Mouse (Mus musculus) left cerebral cortex, postnatal 14 days (tissue): ENCODE results near the gene Ptk6. TPM values are rescaled to one million over a fixed set of nuclear protein-coding genes. Genes with fewer than 3 reads are reported as not detected.

Experiments
- DNase-seq, 2 experiments: peaks; one replicate each; pipeline ENCODE4 v3.0.0; 2021 to 2022; ENCODE audit warnings: low spot score in 2 of 2, mixed read lengths in 1 of 2
- intact Hi-C: fragments of 180-260 bp; cut with DNase I; formaldehyde crosslinking; loops from one replicate; pipeline ENCODE4 v1.15.1; 2025
- total RNA-seq, 2 experiments: library from RNA; stranded (reverse); gene quantifications; 2 replicates each; pipeline ENCODE4 v1.2.3; 2021

Gene Ptk6
- total RNA-seq, 2 experiments from 2014 or later = 0.08 TPM; not detected in 1

DNA sequence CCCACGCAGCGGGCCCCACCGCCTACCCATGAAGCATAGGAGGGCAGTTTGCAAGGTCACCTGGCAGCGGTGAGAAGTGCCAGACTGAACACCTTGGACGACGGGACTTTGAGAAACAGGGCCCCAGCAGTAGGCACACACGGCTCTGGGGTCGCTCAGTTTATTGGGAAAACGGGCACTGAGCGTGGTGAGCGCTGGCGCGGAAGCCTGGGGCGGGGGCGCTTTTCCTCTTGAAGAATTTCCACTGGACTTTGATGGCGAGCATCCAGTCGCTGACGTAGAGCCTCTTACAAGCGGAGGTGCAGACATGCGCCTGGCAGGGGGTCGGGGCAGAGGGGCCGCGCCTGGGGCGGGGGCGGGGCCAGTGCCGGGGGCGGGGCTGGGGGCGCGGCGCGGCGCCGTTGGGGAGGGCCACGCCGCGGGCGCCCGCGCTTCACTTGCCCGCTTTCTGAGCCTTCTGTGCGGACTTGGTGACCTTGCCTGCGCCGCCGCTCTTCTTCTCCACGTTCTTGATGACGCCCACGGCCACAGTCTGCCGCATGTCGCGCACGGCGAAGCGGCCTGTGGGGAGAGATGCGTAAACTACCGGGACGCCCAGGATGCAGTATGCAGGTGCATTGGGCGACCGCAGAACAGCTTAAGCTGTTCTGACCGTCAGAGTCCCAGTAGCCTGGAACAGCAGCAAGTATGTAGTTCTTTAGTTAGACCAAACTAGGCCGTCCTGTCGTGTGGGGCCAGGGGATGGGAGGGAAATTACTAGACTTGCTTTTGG, 54.9 kb downstream of the Ptk6 start:
- intact Hi-C loops = no loop called here
- peak in 1 of 2 experiments; percentile 29 for DNase-seq

DNA sequence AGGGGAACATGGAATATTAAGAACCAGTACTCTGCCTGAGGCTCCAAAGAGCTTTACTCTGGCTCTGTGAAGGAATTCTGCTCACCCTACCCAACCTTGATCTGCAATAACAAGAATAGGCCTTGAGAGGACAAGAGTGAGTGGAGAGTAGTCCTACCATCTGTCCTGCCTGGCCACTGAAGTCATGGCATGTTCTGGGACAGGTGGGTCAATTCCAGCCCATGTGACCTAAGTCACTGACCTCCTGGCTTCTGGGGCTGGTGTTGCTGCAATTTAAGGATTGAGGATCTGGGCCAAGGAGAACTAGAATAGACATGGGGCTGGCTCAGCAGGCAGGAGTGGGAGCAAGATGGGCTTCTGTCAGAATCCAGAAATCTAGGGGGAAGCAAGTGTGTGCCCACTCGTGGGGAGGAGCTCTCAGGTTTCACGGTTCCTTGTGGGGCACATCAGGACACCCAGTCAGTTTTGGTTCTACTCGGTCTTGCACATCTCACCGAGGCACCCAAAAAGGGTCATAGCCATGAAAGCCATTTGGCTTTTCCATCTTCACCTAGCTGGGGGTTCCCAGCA, 55.5 kb downstream of the Ptk6 start:
- no peak for DNase-seq
- intact Hi-C loops = no loop called here

DNA sequence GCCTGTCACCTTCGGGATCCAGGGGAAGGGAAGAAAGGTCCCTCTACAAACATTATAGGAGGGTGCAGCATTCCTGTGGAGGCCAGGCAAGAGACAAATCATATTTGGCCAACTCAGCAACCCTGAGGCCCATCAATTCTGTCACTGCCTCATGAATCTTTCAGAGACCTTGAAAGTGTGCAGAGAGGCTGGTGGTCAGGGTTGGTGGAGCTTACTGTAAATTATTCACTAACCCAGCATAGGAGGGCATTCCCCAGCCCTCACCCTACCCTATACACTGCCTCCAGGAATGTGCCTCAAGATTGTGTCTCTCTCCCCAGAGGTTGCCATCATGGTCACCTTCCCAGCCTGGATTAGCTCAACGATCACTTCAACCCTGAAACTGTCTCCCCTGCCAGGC, 57.9 kb downstream of the Ptk6 start:
- DNase-seq = no peak
- intact Hi-C loops = no loop called here

Other genes with a start within 250 kb of the Ptk6 start
- 10 to 100 TPM; 35.7 to 45.1 TPM for gene Nkain4, start 248.1 kb downstream of the Ptk6 start, total RNA-seq
- gene Arfgap1, start 235.6 kb downstream of the Ptk6 start, total RNA-seq = 100 to 1,000 TPM; 136 to 137 TPM
- gene Col20a1, start 216.3 kb downstream of the Ptk6 start, total RNA-seq = 1 to 10 TPM; 1.6 to 2.4 TPM
- gene Chrna4, start 159.2 kb downstream of the Ptk6 start, total RNA-seq = 10 to 100 TPM; 34.3 to 41.3 TPM
- 100 to 1,000 TPM; 179 to 188 TPM for gene Kcnq2, start 67.5 kb downstream of the Ptk6 start, total RNA-seq
- gene Eef1a2, start 45.8 kb downstream of the Ptk6 start, total RNA-seq = 1,000 to 10,000 TPM; 1,193 to 1,221 TPM
- 100 to 1,000 TPM; 114 to 118 TPM for gene Ppdpf, start 15.5 kb downstream of the Ptk6 start, total RNA-seq
- gene Srms, start 10.4 kb upstream of the Ptk6 start, total RNA-seq = under 1 TPM; 0.30 to 0.35 TPM
- gene Fndc11, start 17.2 kb upstream of the Ptk6 start, total RNA-seq = not detected
- 1 to 10 TPM; 1.8 to 2.1 TPM for gene Helz2, start 39.2 kb upstream of the Ptk6 start, total RNA-seq
- 10 to 100 TPM; 18.3 to 20.0 TPM for gene Gmeb2, start 85.2 kb upstream of the Ptk6 start, total RNA-seq
- gene Stmn3, start 111.7 kb upstream of the Ptk6 start, total RNA-seq = 100 to 1,000 TPM; 839 to 875 TPM
- 10 to 100 TPM; 23.3 to 24.8 TPM for gene Rtel1, start 117.0 kb upstream of the Ptk6 start, total RNA-seq
- gene Zgpat, start 162.1 kb upstream of the Ptk6 start, total RNA-seq = 10 to 100 TPM; 62.1 to 63.3 TPM
- 10 to 100 TPM; 36.4 to 42.5 TPM for gene Arfrp1, start 162.6 kb upstream of the Ptk6 start, total RNA-seq
- 10 to 100 TPM; 31.3 to 35.1 TPM for gene Lime1, start 177.3 kb upstream of the Ptk6 start, total RNA-seq